Mouse (Mus musculus) forebrain, embryonic 16.5 days (tissue): ENCODE measurements around the gene Adcy5. TPM values are rescaled to one million over a fixed set of nuclear protein-coding genes. Genes with fewer than 3 reads are reported as not detected.

Experiments used
- ATAC-seq: fragments of 200-750 bp; cut with Nextera tagmentation; 2 replicates; pipeline ENCODE4 v1.8.0; 2017; ENCODE audit warnings: mild to moderate bottlenecking, moderate library complexity
- H3K27ac ChIP-seq: fragments of 300-500 bp; sonication (generic); 2 replicates; pipeline ENCODE4 v1.5.1; 2014; ENCODE audit warnings: low read length, control low read depth
- H3K27me3 ChIP-seq: fragments of 300-500 bp; sonication (generic); replicated peaks from 2 replicates; pipeline ENCODE4 v1.6.1; 2014; ENCODE audit warnings: low read length; ENCODE audit not compliant: control insufficient read depth, insufficient read depth
- H3K36me3 ChIP-seq: fragments of 300-500 bp; sonication (generic); 2 replicates; pipeline ENCODE4 v1.6.1; 2014; ENCODE audit not compliant: control insufficient read depth, insufficient read depth
- H3K4me1 ChIP-seq: fragments of 300-500 bp; sonication (generic); replicated peaks from 2 replicates; pipeline ENCODE4 v1.6.1; 2014; ENCODE audit warnings: low read length; ENCODE audit not compliant: control insufficient read depth, insufficient read depth
- H3K4me2 ChIP-seq: fragments of 300-500 bp; sonication (generic); 2 replicates; pipeline ENCODE4 v1.6.1; 2014; ENCODE audit warnings: mild to moderate bottlenecking, low read length, control low read depth
- H3K4me3 ChIP-seq: fragments of 300-500 bp; sonication (generic); replicated peaks from 2 replicates; pipeline ENCODE4 v1.5.1; 2014; ENCODE audit warnings: mild to moderate bottlenecking, low read length, control low read depth
- H3K9ac ChIP-seq: fragments of 300-500 bp; sonication (generic); replicated peaks from 2 replicates; pipeline ENCODE4 v1.6.1; 2014; ENCODE audit warnings: low read depth, low read length, control low read depth
- H3K9me3 ChIP-seq: fragments of 300-500 bp; sonication (generic); 2 replicates; pipeline ENCODE4 v1.6.1; 2016; ENCODE audit warnings: low read length; ENCODE audit not compliant: control insufficient read depth
- WGBS: fragments of 180-500 bp; shearing (Covaris S2); extraction: QIAGEN DNeasy Blood & Tissue Kit; methylation state at CpG from one replicate; pipeline ENCODE4 v1.1.7; 2014; 5-methylcytosine and 5-hydroxymethylcytosine counted together
- polyA plus RNA-seq: library from polyadenylated mRNA; unstranded; fragments of >200 nt; fragmentation: Nextera tagmentation; extraction: Ambion mirVana; gene quantifications from 2 replicates; pipeline ENCODE4 v1.2.1, GENCODE M21; 2015

Adcy5 gene
- polyA plus RNA-seq, 1 experiment from 2014 or later = 6.8 TPM

- 87% methylated on average over 6 of the region's 6 CpGs for WGBS
- ATAC-seq = no peak
- H3K4me3 ChIP-seq = no peak overlapping the region
- H3K4me2 ChIP-seq = no peak overlapping the region
- no peaks in the 10 kb centered on the region for H3K27me3 ChIP-seq
- no peaks in the 10 kb centered on the region for H3K36me3 ChIP-seq
- H3K27ac ChIP-seq = no peak overlapping the region
- H3K9ac ChIP-seq = no peak overlapping the region
- H3K4me1 ChIP-seq = peaks cover 9% of the 10 kb centered on the region
- H3K9me3 ChIP-seq = no peaks in the 10 kb centered on the region
Measured at GRCm38 (mm10) chr16:35308016-35308415, 153.3 kb downstream of the Adcy5 start.

- peaks cover 3% of the 10 kb centered on the region; the same call in 1 of the 2 replicates for H3K36me3 ChIP-seq
- no peak overlapping the region for H3K4me2 ChIP-seq
- H3K9ac ChIP-seq = no peak overlapping the region
- H3K4me1 ChIP-seq = peaks cover 9% of the 10 kb centered on the region
- H3K27me3 ChIP-seq = no peaks in the 10 kb centered on the region
- ATAC-seq = no peak
- no peak overlapping the region for H3K27ac ChIP-seq
- H3K9me3 ChIP-seq = no peaks in the 10 kb centered on the region
- WGBS = 93% methylated on average over 6 of the region's 6 CpGs
- no peak overlapping the region for H3K4me3 ChIP-seq
Measured at GRCm38 (mm10) chr16:35308486-35309143, 153.9 kb downstream of the Adcy5 start.

- no peaks in the 10 kb centered on the region for H3K27me3 ChIP-seq
- H3K9ac ChIP-seq = no peak overlapping the region
- peaks cover 3% of the 10 kb centered on the region; the same call in 1 of the 2 replicates for H3K36me3 ChIP-seq
- H3K27ac ChIP-seq = no peak overlapping the region
- no peak overlapping the region for H3K4me3 ChIP-seq
- 87% methylated on average over 4 of the region's 4 CpGs for WGBS
- peaks cover 11% of the 10 kb centered on the region for H3K4me1 ChIP-seq
- no peak overlapping the region for H3K4me2 ChIP-seq
- H3K9me3 ChIP-seq = no peaks in the 10 kb centered on the region
- no peak for ATAC-seq
Measured at GRCm38 (mm10) chr16:35309634-35310033, 155.0 kb downstream of the Adcy5 start.

GRCm38 (mm10) chr16:35310551-35311110 lies 156.0 kb downstream of the Adcy5 start:
- Histone ChIP-seq H3K36me3 (peaks cover 3% of the 10 kb centered on the region; the same call in 1 of the 2 replicates), H3K9ac (no peak overlapping the region), H3K9me3 (no peaks in the 10 kb centered on the region), H3K27me3 (no peaks in the 10 kb centered on the region), H3K4me2 (no peak overlapping the region), H3K4me1 (peaks cover 15% of the 10 kb centered on the region), H3K4me3 (no peak overlapping the region), H3K27ac (no peak overlapping the region)
- 70% methylated on average over 2 of the region's 2 CpGs for WGBS
- no peak for ATAC-seq

- Histone ChIP-seq H3K27me3 (no peaks in the 10 kb centered on the region), H3K36me3 (peaks cover 3% of the 10 kb centered on the region; the same call in 1 of the 2 replicates), H3K4me3 (no peak overlapping the region), H3K9me3 (no peaks in the 10 kb centered on the region), H3K27ac (no peak overlapping the region; the same call in 1 of the 2 replicates), H3K4me1 (peaks cover 16% of the 10 kb centered on the region), H3K9ac (no peak overlapping the region), H3K4me2 (no peak overlapping the region)
- WGBS = 30% methylated on average over 8 of the region's 8 CpGs
- peak; percentile 55 for ATAC-seq
Measured at GRCm38 (mm10) chr16:35311586-35311985, 156.9 kb downstream of the Adcy5 start.

- no peak overlapping the region; the same call in 1 of the 2 replicates for H3K27ac ChIP-seq
- peaks cover 3% of the 10 kb centered on the region; the same call in 1 of the 2 replicates for H3K36me3 ChIP-seq
- H3K27me3 ChIP-seq = no peaks in the 10 kb centered on the region
- no peak for ATAC-seq
- H3K4me2 ChIP-seq = no peak overlapping the region
- peaks cover 18% of the 10 kb centered on the region for H3K4me1 ChIP-seq
- H3K9me3 ChIP-seq = no peaks in the 10 kb centered on the region
- 40% methylated on average over 3 of the region's 3 CpGs for WGBS
- H3K9ac ChIP-seq = no peak overlapping the region
- H3K4me3 ChIP-seq = no peak overlapping the region
Measured at GRCm38 (mm10) chr16:35315496-35315895, 160.8 kb downstream of the Adcy5 start.

GRCm38 (mm10) chr16:35316856-35317264 lies 162.2 kb downstream of the Adcy5 start:
- Histone ChIP-seq H3K27me3 (no peaks in the 10 kb centered on the region), H3K9me3 (no peaks in the 10 kb centered on the region), H3K4me2 (no peak overlapping the region), H3K4me3 (no peak overlapping the region), H3K4me1 (peaks cover 12% of the 10 kb centered on the region), H3K27ac (no peak overlapping the region), H3K36me3 (peaks cover 3% of the 10 kb centered on the region; the same call in 1 of the 2 replicates), H3K9ac (no peak overlapping the region)
- ATAC-seq = no peak

GRCm38 (mm10) chr16:35317460-35317859 lies 162.8 kb downstream of the Adcy5 start:
- Histone ChIP-seq H3K27me3 (no peaks in the 10 kb centered on the region), H3K4me3 (no peak overlapping the region), H3K27ac (no peak overlapping the region), H3K9me3 (no peaks in the 10 kb centered on the region), H3K4me2 (no peak overlapping the region), H3K4me1 (peaks cover 9% of the 10 kb centered on the region), H3K36me3 (peaks cover 3% of the 10 kb centered on the region; the same call in 1 of the 2 replicates), H3K9ac (no peak overlapping the region)
- WGBS = 80% methylated on average over 5 of the region's 5 CpGs
- ATAC-seq = no peak

GRCm38 (mm10) chr16:35318397-35318796 lies 163.7 kb downstream of the Adcy5 start:
- Histone ChIP-seq H3K9me3 (no peaks in the 10 kb centered on the region), H3K4me1 (peaks cover 9% of the 10 kb centered on the region), H3K9ac (no peak overlapping the region), H3K36me3 (peaks cover 2% of the 10 kb centered on the region; the same call in 1 of the 2 replicates), H3K27me3 (no peaks in the 10 kb centered on the region), H3K4me3 (no peak overlapping the region), H3K27ac (no peak overlapping the region), H3K4me2 (no peak overlapping the region)
- WGBS = 82% methylated on average over 6 of the region's 6 CpGs
- ATAC-seq = no peak
